Mouse (Mus musculus) layer of hippocampus, postnatal 25 days (tissue): ENCODE results near the gene Kctd15. TPM values are rescaled to one million over a fixed set of nuclear protein-coding genes. Genes with fewer than 3 reads are reported as not detected.

Source experiments
- DNase-seq, 2 experiments: peaks; one replicate each; pipeline ENCODE4 v3.0.0; 2022; ENCODE audit warnings: mixed read lengths in 2 of 2, low spot score in 1 of 2; ENCODE audit errors: extremely low spot score in 1 of 2
- total RNA-seq, 2 experiments: library from RNA; stranded (reverse); gene quantifications; 2 replicates each; pipeline ENCODE4 v1.2.3; 2021

Gene Kctd15
- total RNA-seq, 2 experiments from 2014 or later, result 14.8 to 17.0 TPM

DNA sequence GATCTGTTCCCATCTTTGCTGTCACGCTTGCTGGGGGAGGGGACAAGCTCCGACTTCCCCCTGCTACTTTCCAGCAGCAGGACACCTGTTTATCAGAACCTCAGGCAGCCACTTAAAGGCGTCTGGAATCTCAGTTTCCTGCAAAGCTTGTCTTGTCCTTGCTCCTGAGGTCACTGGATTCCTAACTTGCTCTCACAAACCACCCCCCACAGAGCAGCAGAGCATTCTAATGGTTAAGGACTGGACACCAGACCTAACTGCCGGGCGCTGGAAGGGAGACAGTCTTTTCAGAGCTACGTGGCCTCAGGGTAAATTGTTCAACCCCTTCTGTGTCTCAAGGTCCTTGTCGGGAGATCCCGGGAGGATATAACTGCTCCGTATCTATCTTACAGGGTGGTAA is 12.8 kb upstream of the Kctd15 start:
- DNase-seq, result no peak

GRCm38 (mm10) chr7:34667874-34668273 is 11.3 kb upstream of the Kctd15 start:
- no peak for DNase-seq

DNA sequence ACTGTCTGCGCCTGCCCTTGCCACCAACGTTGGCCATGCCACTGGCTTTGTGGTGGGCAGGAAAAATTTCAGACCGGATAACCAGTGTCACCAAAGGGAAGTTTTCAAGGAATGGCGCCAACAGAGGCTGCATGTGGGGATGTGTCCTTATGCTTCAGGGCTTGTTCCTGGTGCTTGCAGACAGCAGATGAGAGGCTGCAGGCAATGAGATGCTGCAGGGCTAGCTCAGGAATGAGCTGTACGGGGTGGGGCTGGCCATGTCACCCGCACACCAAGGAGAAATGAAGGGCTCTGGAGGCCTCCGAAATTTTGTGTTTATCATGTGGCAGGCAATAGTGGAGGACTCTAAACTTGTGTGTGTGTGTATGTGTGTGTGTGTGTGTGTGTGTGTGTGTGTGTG is 6.6 kb upstream of the Kctd15 start:
- DNase-seq, result no peak

DNA sequence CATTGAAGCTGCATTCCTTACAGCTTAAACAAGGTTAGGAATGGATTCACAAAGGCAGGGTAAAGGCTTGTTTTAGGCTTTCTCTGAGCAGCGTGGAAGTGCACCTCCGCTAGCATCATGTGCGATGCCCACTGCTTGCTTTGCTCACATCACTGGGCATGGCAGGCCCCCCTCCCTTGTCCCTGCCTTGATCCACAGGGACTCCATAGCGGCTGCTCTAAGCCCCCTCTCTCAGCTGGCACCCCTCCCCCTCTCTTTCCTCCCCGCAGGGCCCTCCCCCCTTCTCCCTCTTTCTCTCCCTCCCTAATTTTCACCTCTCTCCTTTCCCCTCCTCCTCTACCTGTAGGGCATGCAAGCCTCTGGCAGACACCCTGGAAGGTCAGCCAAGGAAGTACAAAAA is 5.7 kb upstream of the Kctd15 start:
- DNase-seq, result no peak

DNA sequence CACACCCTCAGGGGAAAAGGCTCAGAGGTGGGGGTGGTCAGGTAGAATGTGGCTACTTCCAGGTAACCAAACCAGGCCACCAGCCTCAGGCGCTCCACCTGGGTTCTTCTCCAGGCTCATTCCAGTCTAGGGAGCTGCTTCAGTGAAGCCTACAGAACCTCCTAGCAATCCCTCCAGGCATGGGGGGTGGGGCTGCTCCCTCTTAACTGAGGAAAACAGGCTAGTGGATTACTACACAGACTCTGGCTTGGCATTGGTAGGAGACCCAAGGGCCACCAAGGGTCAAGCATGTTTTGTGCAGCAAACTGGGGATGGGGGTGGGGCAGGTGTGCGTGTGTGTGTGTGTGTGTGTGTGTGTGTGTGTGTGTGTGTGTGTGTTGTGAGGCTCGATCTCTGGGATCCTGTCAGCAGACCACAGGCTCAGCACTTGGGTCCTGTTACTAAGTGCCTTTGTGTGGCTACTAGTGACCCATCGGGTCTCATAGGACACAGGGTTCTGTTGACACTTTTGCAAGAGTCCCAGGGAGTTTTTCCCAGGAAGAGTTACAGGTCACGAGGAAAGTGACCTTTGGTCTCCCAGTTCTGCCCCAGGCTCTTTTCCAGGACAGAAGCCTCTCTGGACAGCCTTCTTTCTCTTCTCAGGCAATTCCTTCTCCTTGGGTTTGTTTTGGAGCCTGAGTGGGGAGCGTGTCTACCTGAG is 3.0 kb upstream of the Kctd15 start:
- DNase-seq, result no peak

- DNase-seq, result peak; percentile 88 to 93
Measured at GRCm38 (mm10) chr7:34655086-34655839, 1.3 kb downstream of the Kctd15 start.

DNA sequence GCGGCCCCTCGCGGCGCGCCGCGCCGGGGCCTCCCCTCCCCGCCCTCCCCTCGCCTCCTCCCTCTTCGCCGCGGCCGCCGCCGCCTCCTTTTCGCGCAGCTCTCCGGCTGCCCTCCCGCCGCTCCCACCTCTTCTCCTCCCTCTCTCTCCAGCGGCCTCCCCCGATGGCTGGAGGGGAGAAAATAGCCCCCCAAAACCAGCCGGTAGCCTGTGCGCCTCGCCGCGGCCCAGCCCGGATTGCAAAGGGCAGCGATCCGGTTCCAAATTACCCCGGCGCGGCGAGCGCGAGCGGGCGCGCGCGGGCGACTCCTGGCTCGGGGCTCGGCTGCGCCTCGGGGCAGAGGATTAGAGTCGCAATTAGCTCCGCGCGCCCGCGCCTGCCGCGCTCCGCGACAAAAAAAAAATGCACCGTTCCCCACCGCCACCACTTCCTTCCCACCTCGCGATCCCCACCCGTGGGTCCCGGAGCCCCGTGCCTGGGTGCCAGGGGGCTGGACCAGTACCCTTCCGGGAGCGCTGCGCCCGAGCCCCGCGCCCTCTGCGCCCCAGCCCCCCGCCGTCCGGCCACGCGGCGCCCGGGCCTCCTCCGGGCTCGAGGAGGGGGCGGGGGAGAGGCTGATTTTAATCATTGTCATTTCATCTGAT is 2.0 kb downstream of the Kctd15 start:
- peak; percentile 48 to 65 for DNase-seq

- no peak for DNase-seq
Measured at GRCm38 (mm10) chr7:34653731-34654440, 2.6 kb downstream of the Kctd15 start.

- DNase-seq, result peak in 1 of 2 experiments; percentile 17
Measured at GRCm38 (mm10) chr7:34652751-34653502, 3.6 kb downstream of the Kctd15 start.

GRCm38 (mm10) chr7:34651381-34651780 is 5.2 kb downstream of the Kctd15 start:
- no peak for DNase-seq

DNA sequence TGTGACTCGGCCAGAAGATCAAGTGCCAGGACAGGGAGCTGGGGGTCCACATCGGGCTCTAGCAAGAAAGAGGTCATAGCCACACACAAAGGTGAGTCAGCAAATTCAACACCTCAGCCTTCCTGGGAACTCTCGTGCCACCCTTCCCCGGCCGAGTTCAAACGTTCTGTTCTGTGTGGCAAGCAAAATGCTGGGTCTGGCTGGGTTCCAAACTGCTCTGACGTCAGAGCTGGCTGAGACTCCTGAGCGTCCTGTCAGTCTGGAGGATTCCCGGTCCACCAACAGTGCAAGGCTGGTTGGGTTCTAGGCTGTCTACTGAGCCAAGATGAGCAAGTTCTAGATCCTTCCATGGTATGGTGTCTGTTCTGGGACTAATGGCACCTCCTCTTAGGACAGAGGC is 9.5 kb downstream of the Kctd15 start:
- DNase-seq, result peak in 1 of 2 experiments; percentile 42

DNA sequence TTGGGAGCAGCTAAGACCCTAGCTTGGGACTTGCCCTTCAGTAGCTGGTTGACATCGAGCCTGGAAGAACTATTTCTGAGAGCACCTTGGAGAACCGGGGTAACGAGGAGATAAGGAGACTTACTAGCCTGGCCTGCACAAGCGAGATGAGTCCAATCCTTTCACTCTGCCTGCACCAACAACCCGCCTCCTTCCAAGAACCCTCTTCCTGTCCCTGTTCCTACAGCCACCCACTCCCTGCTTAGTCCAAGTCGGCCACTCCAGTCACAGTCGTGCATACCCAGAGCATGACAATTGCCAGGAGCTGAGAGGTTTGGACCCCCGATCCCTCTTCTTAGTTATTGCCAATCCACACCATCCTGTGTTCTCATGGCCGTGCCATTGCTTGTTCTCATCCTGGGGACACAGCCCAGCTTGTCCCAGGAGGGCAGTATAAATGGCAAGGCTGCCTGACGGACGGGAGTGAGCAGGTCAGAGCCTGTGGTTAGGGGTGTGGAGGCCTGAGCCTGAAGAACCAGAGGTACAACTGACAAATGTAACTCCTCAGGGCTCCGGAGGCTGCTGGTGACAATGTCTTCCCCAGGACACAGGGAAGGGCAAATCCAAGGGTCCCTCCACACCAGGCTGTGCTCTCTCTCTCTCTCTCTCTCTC is 10.3 kb downstream of the Kctd15 start:
- no peak for DNase-seq

DNA sequence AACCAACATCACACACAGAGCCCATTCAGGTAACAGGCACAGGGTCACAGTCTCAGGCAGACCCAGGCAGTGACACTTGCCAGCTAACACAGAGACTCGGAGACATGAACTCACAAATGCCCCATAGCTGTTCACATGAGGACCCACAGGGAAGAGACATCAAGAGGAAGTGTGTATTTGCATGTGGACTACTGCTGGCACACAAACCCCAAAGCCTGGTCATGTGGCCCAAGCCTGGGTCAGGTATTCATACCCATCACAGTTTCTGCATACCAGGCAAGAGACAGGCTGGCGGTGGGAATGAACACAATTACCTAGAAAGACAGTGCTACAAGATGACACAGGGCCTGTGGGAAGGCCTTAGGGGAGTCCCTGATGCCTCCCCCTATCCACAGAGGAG is 10.9 kb downstream of the Kctd15 start:
- no peak for DNase-seq

GRCm38 (mm10) chr7:34644591-34644990 is 11.9 kb downstream of the Kctd15 start:
- DNase-seq, result no peak

DNA sequence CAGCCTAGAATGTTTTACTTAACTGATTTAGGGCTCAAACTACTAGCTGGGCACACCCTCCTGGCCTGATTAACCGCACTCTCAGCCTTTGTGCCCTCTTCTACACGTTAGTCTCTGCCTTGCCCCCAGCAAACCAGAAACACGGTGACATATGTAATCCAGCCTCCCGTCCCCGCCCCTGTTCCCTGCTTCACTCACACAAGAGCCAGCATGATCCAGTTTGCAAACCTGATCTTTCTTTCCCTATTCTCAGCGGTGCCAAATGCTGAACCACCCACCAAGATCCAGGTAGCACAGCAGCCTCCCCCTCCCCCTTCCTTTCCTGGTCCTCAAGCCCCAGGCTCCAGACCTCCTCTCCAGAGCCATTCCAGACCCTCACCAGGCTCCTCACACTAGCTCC is 13.2 kb downstream of the Kctd15 start:
- no peak for DNase-seq

GRCm38 (mm10) chr7:34641968-34642367 is 14.6 kb downstream of the Kctd15 start:
- no peak for DNase-seq

GRCm38 (mm10) chr7:34639798-34640197 is 16.7 kb downstream of the Kctd15 start:
- no peak for DNase-seq

DNA sequence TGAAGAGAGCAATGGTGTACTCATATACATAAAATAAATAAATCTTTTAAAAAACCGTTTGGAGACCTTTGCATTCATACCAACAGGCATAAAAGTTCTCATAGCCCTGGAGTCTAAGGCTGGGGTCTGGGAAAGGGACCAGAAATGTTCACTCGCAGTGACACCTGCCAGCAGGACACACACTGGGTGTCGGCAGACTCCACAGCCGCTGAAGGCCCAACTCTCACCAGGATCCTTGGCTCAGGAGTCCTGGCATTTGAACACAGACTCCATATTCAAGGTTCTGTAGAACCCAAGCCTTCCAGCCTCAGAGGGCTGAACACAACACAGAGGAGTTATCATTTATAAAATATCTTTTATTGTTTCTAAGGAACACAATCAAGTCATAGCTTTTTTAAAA is 19.9 kb downstream of the Kctd15 start:
- no peak for DNase-seq

DNA sequence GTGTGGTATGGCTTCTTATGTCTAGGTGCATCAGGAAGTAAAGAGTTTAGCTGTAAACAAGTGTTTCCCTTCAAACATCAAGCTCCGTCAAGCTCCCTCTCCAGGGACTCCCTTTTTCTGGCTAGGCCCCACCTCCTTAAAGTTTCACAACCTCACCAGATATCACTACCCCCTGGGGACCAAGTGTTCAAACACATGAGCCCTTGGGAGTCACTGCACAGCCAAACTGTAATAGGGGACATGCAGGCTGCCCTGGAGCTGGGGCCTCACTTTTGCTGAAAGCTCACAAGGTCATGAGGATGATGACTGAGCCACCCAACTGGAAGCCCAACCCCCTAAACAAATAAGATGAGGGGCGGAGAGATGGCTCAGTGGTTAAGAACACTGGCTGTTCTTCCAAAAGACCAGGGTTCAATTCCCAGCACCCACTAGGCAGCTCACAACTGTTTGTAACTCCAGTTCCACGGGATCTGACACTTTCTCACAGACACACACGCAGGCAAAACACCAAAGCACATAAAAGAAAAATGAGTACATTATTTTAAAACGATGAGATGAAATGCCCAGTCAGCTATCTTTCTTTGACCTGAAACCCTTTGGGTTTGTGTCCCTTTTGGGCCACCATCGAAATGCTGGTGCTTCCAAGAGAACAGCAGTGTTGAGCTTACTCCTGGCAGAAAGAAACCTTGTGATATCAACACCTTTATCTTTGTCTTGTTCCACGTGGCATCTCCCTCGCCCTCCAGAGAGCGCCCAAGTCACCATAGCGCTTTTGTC is 23.4 kb downstream of the Kctd15 start:
- DNase-seq, result no peak
